Mouse (Mus musculus) gastrocnemius, postnatal 36 days (tissue): ENCODE measurements around the gene L3hypdh. TPM values are rescaled to one million over a fixed set of nuclear protein-coding genes. Genes with fewer than 3 reads are reported as not detected.
"Not testable (repeated sequence)": the region's sequence is repeated elsewhere in the genome, so short reads cannot be mapped to it uniquely, and the experiment has no call there.

Experiments used
- DNase-seq, 2 experiments: peaks; one replicate each; pipeline ENCODE4 v3.0.0; 2022
- intact Hi-C: fragments of 180-260 bp; cut with DNase I; formaldehyde crosslinking; loops from one replicate; pipeline ENCODE4 v1.15.1; 2025
- microRNA-seq, 2 experiments: library from miRNA; unstranded; fragments of <30 nt; microRNA quantifications; one replicate each; pipeline ENCODE4 v1.2.0; 2021
- total RNA-seq, 2 experiments: library from RNA; stranded (reverse); gene quantifications; 2 replicates each; pipeline ENCODE4 v1.2.3; 2021

The L3hypdh gene
- total RNA-seq, 2 experiments from 2014 or later: 0.87 to 0.94 TPM

DNA sequence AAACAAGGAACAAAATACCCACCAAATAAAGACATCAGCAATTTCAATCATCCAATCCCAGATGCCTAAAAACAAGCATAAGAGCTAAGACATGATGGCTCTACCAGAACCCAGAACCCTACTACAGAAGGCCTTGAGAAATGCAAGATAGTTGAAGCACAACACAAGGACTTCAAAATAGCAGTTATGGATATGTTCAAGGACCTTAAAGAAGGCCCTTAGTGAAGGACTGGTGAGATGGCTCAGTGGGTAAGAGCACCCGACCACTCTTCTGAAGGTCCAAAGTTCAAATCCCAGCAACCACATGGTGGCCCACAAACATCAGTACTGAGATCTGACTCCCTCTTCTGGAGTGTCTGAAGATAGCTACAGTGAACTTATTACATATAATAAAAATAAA lies 27.5 kb downstream of the L3hypdh start:
- intact Hi-C loops: no loop called here
- DNase-seq: no peak

DNA sequence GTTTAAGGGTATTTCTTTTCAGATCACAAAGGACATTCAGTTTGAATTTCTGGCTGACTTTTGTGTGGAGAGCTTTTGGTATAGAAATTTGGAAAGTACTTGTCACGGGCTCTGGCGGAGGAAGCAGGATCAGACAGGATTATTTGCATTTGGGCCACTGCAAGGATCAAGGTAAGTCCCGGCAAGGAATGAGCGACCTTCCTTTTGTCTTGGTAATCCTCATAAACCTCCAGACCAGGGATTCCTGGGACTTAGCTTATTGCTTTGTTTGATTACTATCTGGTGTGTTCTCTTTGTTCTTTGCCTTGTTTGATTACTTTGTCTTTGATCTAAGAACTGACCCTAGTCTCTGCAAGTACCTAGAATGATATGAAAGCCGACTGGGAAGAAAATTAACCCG lies 31.4 kb downstream of the L3hypdh start:
- DNase-seq: no peak
- intact Hi-C loops: no loop called here

DNA sequence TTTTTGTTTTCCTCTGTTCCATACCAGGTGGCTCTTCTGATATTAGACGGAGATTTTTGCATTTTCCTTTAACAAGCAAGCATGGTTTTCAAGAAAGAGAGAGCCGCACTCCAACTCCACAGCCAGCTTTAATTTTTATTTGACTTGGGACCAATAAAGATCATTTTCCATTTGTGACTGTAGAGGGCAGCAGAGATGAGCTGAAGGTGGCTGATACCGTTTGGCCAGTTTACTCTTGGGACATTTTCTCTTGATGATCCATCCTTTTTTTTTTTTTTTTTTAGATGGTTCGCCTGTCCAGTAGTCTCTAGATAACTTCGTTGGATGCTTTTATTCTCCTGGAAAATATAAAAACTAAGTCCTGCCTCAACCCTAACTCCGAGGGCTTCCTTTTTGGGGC lies 31.9 kb downstream of the L3hypdh start:
- intact Hi-C loops: no loop called here
- no peak for DNase-seq

DNA sequence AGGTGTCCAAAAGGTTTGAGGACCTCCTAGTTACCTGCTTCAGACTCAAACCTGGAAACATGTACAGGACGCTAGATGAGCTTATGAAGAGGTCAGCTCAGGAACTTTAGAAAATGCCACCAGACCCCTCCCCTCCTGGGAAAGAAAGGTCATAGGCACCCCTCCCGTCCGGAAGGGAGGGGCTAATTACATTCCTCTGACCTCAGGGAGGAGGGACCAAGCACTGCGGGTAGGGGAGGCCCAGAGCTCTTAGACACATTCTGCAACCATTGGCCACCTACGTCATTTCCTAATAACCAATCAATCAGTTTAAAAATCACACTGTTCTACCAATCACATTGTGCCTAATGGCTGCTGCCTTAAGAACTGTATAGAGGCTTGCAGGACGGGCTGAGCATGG lies 32.7 kb downstream of the L3hypdh start:
- intact Hi-C loops: no loop called here
- DNase-seq: no peak

DNA sequence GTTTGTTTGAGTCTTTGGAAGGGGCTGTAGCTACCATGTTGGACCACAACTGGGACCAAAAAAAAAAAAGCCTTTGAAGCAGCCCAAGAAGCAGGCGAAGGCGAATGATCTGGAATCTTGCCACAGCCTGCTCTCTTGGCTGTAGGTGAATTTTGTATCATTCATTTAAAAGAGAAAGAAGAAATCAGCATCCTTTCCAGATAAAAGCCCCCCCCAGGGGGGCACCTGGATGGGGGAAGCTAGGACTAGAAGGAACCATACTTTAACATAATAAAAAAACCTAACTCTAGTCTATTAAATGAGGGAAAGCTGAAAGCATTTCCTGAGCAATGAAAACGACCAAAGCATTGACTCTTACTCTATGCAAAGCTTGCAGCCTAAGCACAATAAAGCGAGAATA lies 34.4 kb downstream of the L3hypdh start:
- intact Hi-C loops: no loop called here
- DNase-seq: no peak

DNA sequence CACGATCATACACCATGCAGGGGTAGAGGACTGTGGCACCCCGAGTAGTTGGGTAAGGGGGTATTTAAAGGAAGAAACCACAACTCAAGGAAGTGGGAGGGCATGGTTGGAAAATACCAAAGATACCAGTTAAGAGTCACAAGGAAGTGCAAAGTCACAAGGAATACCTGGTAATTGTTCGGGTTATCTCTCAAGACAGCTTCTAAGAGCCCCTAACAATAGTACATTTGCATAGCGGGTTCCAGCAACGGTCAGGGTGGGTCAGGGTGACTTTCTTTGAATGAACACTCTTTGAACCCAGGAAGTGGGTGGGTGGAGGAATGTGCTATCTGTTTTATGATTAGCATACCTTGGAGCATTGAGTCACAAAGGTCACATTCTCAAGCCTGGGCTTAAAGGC lies 35.1 kb downstream of the L3hypdh start:
- DNase-seq, intact Hi-C loops: not testable (repeated sequence)

DNA sequence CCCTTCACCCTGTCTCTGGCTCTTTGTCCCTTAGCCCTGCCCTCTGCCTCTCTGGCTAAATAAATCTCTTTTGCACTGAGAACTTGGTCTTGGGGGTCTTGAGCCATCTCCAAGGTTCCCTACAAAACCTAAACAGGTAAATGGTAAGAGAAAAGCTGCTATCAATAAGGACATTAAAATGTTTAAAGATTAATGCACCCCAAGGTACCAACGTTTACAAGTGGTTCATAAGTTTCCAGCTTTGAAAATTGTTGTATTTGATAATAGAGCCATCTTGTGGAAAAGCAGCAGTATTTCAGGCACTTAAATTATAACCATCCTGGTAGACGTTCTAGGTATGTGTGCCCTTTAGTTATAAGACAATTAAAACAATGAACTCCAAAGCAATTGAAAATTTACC lies 37.7 kb downstream of the L3hypdh start:
- intact Hi-C loops: loop anchor here (1.0 to 5.0 kb wide), 2 partner anchors 215 to 278 kb away; partner anchors contain the start of gene Daam1
- DNase-seq: no peak

DNA sequence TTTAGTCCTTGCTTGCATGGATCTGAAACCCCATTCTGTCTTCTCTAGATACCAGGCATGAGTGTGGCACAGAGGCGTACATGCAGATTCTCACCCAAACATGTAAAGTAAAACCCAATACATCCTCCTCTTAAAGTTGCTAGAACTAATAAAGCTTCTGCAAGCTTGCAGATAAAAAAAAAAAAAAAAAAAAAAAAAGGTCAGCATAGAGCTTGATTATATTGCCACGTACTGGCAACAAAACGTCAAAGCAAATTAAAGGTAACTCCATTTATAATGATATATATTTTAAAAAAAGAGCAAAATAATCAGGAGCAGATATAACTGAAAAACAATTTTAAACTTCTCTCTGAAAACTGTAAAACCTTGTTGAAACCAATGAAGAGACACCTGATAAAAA lies 44.0 kb downstream of the L3hypdh start:
- DNase-seq: no peak
- intact Hi-C loops: no loop called here

DNA sequence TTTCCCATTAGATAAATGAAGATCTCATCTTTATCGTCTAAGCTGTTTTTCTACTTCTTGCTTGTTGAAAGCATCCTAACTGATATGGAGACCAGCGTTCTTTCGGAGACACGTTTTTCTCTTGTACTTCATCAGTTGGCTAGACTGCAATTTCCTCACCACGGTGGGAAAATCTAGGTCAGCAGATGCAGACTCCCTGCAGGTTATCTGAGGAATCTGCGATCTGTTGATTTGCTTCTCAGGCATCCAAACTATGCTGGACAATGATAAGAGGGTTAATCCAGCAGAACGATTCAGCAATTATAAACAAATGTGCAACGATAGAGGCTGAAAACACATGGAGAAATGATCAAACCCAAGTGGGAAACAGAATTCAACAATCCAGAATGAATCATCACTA lies 45.7 kb downstream of the L3hypdh start:
- DNase-seq: no peak
- intact Hi-C loops: no loop called here

DNA sequence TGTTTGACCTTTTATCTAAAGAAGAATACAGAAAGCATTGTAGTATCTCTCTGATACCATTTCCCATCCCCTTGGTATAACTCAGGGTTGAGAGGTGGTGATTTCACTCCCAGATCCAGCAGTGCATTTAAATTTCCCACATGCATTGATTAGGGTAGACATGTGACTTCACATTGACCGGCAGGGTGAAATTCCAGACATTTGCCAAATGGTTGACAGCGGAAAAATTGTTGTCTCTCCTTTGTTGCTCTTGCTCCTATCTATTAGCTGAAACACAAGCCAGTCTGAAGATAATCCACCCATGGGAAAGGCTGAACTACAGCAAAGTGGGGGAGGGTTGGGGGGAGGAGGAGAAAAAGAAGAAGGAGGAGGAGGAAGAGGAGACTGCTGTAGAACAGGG lies 46.4 kb downstream of the L3hypdh start:
- intact Hi-C loops: no loop called here

DNA sequence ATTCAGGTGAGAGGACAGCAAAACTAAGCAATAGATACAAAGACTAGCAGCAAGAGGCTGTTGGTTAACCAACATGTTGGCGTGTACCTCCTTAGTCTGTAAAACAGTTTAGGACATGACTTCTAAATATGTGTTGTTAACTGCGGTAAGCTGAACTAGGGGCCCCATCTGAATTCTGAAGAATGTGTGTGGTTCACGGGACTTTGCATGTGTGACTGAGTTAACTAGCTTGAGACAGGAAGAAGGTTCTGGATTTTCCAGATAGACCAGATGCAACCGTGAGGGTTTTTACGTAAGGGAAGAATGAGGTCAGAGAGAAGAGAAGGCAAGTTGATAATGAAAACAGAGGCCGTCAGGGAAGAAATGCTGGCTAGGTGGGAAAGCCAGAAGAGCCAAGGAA lies 48.2 kb downstream of the L3hypdh start:
- intact Hi-C loops: no loop called here
- DNase-seq: no peak

More for the DNA sequence above, 46.4 kb downstream of the L3hypdh start:
- DNase-seq: no peak

DNA sequence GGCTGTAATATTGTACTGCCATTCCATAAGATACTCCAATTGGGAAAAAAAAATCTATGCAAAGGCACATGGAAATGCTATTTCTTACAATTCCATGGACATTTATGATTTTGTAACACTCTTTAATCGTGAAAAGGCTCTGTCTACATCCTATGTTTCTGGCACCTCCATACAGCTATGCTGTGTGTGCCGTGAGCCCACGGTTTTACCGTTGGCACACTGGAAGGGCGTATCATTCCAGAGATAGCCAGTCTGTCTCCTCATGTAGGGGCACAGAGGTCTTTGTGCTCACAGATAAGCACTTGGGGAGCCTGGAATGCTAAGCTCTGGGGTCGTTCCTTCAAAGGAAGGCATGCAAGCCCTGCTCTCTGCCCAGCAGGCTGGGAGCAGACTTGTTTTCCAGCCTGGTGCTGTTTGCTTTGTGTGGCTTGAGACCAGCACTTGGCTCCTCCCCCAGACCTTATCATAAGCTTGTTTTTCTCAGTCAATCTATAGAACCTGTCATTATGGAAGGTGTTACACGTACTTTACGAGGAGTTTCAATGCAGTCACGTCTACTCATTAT lies 49.1 kb downstream of the L3hypdh start:
- DNase-seq: no peak
- intact Hi-C loops: no loop called here

DNA sequence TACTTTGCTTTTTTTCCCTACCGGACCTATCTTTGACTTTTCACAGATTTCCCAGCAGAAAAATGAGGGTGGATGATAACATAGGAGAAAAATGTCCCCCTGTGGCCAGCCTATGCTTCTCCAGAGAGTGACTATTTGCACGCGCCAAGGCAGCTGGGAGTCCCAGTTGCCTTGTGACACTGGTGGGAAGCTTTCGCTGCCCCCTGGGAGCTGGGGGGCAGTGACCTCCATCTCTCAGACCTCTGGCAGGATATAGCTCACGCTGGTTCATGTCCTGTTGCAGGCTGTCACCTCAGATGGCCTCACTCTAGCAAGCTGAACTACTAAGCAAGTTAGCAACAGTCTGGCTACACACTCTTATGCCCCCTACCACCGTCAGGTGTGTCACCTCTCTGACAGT lies 53.4 kb downstream of the L3hypdh start:
- intact Hi-C loops: no loop called here
- DNase-seq: peak in 1 of 2 experiments; percentile 10

DNA sequence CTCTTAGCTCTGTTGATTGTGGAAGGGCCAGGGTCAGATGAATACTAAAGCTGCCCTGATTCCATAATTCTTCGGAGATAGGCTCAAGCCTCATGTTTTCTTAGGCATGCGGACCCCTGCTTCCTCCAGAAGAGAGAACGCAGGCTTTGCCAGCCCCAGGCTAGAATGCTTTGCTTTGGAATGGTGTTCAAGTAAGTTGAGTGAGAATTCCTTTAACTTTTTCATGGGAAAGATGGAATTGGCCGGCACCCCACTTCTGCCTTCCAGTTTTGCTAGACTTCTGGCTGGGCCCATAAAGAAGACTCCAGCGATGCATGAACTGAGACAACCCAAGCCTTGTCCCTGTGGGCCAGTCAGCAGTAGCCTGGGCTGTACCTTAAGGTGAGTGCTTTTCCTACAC lies 54.1 kb downstream of the L3hypdh start:
- intact Hi-C loops: no loop called here
- no peak for DNase-seq

DNA sequence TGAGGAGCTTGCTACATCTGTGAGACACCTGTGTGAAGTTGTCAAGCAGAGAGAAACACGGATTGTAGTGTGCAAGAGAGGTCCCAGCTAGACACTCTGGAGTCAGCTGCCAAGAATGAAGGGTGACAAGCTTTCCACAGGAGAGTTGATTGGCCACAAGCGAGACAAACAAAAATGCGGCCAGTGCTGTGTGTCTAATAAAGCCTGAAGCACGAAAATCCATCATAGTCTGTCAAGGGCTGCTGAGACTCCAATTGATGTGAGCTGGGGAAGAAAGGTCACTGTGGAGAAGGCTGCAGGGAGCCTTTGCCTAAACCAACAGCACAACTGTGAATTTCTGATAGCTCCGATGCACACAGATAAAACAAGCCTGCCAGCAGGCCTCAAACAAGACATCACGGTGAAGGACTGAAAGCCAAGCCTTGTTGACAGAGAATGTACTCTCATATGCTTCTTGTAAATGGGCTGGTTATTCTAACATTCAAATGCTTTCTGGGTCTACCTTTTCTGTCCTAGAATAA lies 59.9 kb downstream of the L3hypdh start:
- intact Hi-C loops: no loop called here
- no peak for DNase-seq

DNA sequence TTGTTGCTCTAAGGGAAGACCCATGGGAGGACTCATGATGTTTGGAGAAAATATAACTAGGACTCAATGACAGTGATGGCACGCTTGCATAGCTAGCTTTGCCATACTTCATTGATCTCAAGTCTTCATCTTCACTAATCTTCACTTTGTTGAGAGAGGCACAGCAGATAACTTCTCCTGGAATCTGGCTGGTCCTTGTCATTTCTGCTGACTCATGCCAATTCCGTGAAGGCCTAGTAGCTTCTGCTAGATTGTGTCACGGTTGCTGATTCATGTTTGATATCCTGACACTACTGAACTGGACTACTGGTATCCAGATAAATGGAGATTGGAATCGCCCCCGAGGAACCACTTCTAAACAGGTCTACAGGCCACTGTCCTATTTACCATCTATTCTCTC lies 61.7 kb downstream of the L3hypdh start:
- no peak for DNase-seq
- intact Hi-C loops: no loop called here

Small RNAs within 50 kb of the gene (microRNA-seq; reads per million reads assigned to microRNA genes)
- 0 reads per million in 2 experiments for gene Gm24466

Other genes with a start within 250 kb of the L3hypdh start
- under 1 TPM; 0.17 to 0.18 TPM for gene Gpr135, start 14.3 kb downstream of the L3hypdh start, total RNA-seq
- 10 to 100 TPM; 10.4 to 11.4 TPM for gene Jkamp, start 150 bp upstream of the L3hypdh start, total RNA-seq
- not detected for gene Ccdc175, start 99.6 kb upstream of the L3hypdh start, total RNA-seq